Mouse (Mus musculus): ENCODE measurements around the gene Hnrnpm. TPM values are rescaled to one million over a fixed set of nuclear protein-coding genes. Genes with fewer than 3 reads are reported as not detected.
A peak's percentile ranks its signal among the peaks of the same experiment; 100 is the strongest.

The Hnrnpm gene
- polyA plus RNA-seq, 1 experiment from 2014 or later = 278 TPM

- WGBS (ENCODE audit: insufficient replicate concordance) = 96% methylated on average over 8 of the region's 8 CpGs
- H3K36me3 ChIP-seq (ENCODE audit: control insufficient read depth, insufficient read depth, low read length) = peaks cover 52% of the 10 kb centered on the region
- H3K9ac ChIP-seq (ENCODE audit: low read depth, low read length) = no peak overlapping the region
- H3K27ac ChIP-seq (ENCODE audit: low read depth, low read length) = no peak overlapping the region
- no peaks in the 10 kb centered on the region for H3K4me1 ChIP-seq (ENCODE audit: control insufficient read depth, insufficient read depth, low read length)
- no peaks in the 10 kb centered on the region for H3K27me3 ChIP-seq (ENCODE audit: control insufficient read depth, insufficient read depth, low read length)
- ATAC-seq (replicated peaks; ENCODE audit: insufficient number of reproducible peaks, low FRiP score, low TSS enrichment) = no peak
- H3K4me2 ChIP-seq = no peak overlapping the region
- no peak overlapping the region for H3K4me3 ChIP-seq (ENCODE audit: low read depth, low read length)
- H3K9me3 ChIP-seq (replicated peaks; ENCODE audit: control insufficient read depth, low read length) = no peaks in the 10 kb centered on the region
These were observed 41.6 kb downstream of the Hnrnpm start for GRCm38 (mm10) chr17:33645073-33645472.

DNA sequence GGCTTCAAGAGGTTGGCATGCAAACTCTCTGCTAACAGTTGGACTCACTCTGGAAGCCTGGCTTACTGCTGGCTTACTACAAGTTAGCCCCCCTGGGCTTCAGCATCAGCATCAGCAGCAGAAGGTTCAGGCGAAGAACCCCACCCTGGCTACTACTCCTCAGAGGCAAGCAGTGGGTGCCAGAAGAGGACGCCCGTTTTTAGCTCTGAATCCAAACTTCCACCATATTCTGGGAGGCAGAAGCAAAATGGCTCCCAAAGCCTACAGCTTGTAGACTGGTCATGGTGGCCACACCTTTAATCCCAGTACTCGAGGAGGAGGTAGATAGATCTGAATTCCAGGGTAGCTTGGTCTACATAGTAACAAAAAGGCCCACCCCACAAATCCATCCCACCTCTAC lies 42.6 kb downstream of the Hnrnpm start:
- peaks cover 42% of the 10 kb centered on the region for H3K36me3 ChIP-seq (ENCODE audit: control insufficient read depth, insufficient read depth, low read length)
- H3K9me3 ChIP-seq (replicated peaks; ENCODE audit: control insufficient read depth, low read length) = no peaks in the 10 kb centered on the region
- no peak overlapping the region for H3K4me3 ChIP-seq (ENCODE audit: low read depth, low read length)
- no peak overlapping the region for H3K4me2 ChIP-seq
- no peaks in the 10 kb centered on the region for H3K27me3 ChIP-seq (ENCODE audit: control insufficient read depth, insufficient read depth, low read length)
- ATAC-seq (replicated peaks; ENCODE audit: insufficient number of reproducible peaks, low FRiP score, low TSS enrichment) = no peak
- H3K9ac ChIP-seq (ENCODE audit: low read depth, low read length) = no peak overlapping the region
- no peak overlapping the region for H3K27ac ChIP-seq (ENCODE audit: low read depth, low read length)
- WGBS (ENCODE audit: insufficient replicate concordance) = 83% methylated on average over 4 of the region's 4 CpGs
- 0 out of 2 replicates have a peak, but pooled peaks cover 2% of the 10 kb centered on the region for H3K4me1 ChIP-seq (ENCODE audit: control insufficient read depth, insufficient read depth, low read length)

- no peak overlapping the region for H3K27ac ChIP-seq (ENCODE audit: low read depth, low read length)
- 37% methylated on average over 6 of the region's 6 CpGs for WGBS (ENCODE audit: insufficient replicate concordance)
These were observed 46.9 kb downstream of the Hnrnpm start for GRCm38 (mm10) chr17:33639743-33640142.

GRCm38 (mm10) chr17:33637516-33638276 lies 49.0 kb downstream of the Hnrnpm start, which contains the start of gene Pram1:
Pram1 (plus strand) TSS chr17:33638056.
- WGBS (ENCODE audit: insufficient replicate concordance) = 74% methylated on average over 4 of the region's 4 CpGs
- no peak for ATAC-seq (replicated peaks; ENCODE audit: insufficient number of reproducible peaks, low FRiP score, low TSS enrichment)
- Histone ChIP-seq H3K4me2 (no peak within 1 kb of the TSS), H3K4me3 (ENCODE audit: low read depth, low read length) (no peak within 1 kb of the TSS), H3K36me3 (ENCODE audit: control insufficient read depth, insufficient read depth, low read length) (peaks cover 9% of the 10 kb centered on the region; the same call in 1 of the 2 replicates), H3K9ac (ENCODE audit: low read depth, low read length) (no peak within 1 kb of the TSS), H3K27ac (ENCODE audit: low read depth, low read length) (no peak within 1 kb of the TSS), H3K4me1 (ENCODE audit: control insufficient read depth, insufficient read depth, low read length) (0 out of 2 replicates have a peak, but pooled peaks cover 2% of the 10 kb centered on the region), H3K9me3 (replicated peaks; ENCODE audit: control insufficient read depth, low read length) (no peaks in the 10 kb centered on the region), H3K27me3 (ENCODE audit: control insufficient read depth, insufficient read depth, low read length) (no peaks in the 10 kb centered on the region)

More at GRCm38 (mm10) chr17:33639743-33640142, 46.9 kb downstream of the Hnrnpm start:
- Histone ChIP-seq H3K27me3 (ENCODE audit: control insufficient read depth, insufficient read depth, low read length) (no peaks in the 10 kb centered on the region), H3K4me3 (ENCODE audit: low read depth, low read length) (no peak overlapping the region), H3K9me3 (replicated peaks; ENCODE audit: control insufficient read depth, low read length) (no peaks in the 10 kb centered on the region), H3K36me3 (ENCODE audit: control insufficient read depth, insufficient read depth, low read length) (peaks cover 16% of the 10 kb centered on the region; the same call in 1 of the 2 replicates), H3K9ac (ENCODE audit: low read depth, low read length) (no peak overlapping the region), H3K4me1 (ENCODE audit: control insufficient read depth, insufficient read depth, low read length) (0 out of 2 replicates have a peak, but pooled peaks cover 2% of the 10 kb centered on the region), H3K4me2 (no peak overlapping the region)
- ATAC-seq (replicated peaks; ENCODE audit: insufficient number of reproducible peaks, low FRiP score, low TSS enrichment) = no peak

- Histone ChIP-seq H3K27me3 (ENCODE audit: control insufficient read depth, insufficient read depth, low read length) (no peaks in the 10 kb centered on the region), H3K4me2 (no peak overlapping the region), H3K4me1 (ENCODE audit: control insufficient read depth, insufficient read depth, low read length) (0 out of 2 replicates have a peak, but pooled peaks cover 2% of the 10 kb centered on the region), H3K4me3 (ENCODE audit: low read depth, low read length) (no peak overlapping the region), H3K9me3 (replicated peaks; ENCODE audit: control insufficient read depth, low read length) (no peaks in the 10 kb centered on the region), H3K27ac (ENCODE audit: low read depth, low read length) (no peak overlapping the region), H3K9ac (ENCODE audit: low read depth, low read length) (no peak overlapping the region), H3K36me3 (ENCODE audit: control insufficient read depth, insufficient read depth, low read length) (peaks cover 6% of the 10 kb centered on the region)
- ATAC-seq (replicated peaks; ENCODE audit: insufficient number of reproducible peaks, low FRiP score, low TSS enrichment) = no peak
- 82% methylated on average over 2 of the region's 2 CpGs for WGBS (ENCODE audit: insufficient replicate concordance)
These were observed 49.6 kb downstream of the Hnrnpm start for GRCm38 (mm10) chr17:33637038-33637437.

- H3K27me3 ChIP-seq (ENCODE audit: control insufficient read depth, insufficient read depth, low read length) = no peaks in the 10 kb centered on the region
- H3K9ac ChIP-seq (ENCODE audit: low read depth, low read length) = no peak overlapping the region
- H3K9me3 ChIP-seq (replicated peaks; ENCODE audit: control insufficient read depth, low read length) = no peaks in the 10 kb centered on the region
- ATAC-seq (replicated peaks; ENCODE audit: insufficient number of reproducible peaks, low FRiP score, low TSS enrichment) = no peak
- no peaks in the 10 kb centered on the region; the same call in 1 of the 2 replicates for H3K36me3 ChIP-seq (ENCODE audit: control insufficient read depth, insufficient read depth, low read length)
- peaks cover 17% of the 10 kb centered on the region for H3K4me1 ChIP-seq (ENCODE audit: control insufficient read depth, insufficient read depth, low read length)
- no peak overlapping the region for H3K4me2 ChIP-seq
- 82% methylated on average over 5 of the region's 5 CpGs for WGBS (ENCODE audit: insufficient replicate concordance)
- H3K4me3 ChIP-seq (ENCODE audit: low read depth, low read length) = no peak overlapping the region
- H3K27ac ChIP-seq (ENCODE audit: low read depth, low read length) = no peak overlapping the region
These were observed 54.9 kb downstream of the Hnrnpm start for GRCm38 (mm10) chr17:33631796-33632195.

- Histone ChIP-seq H3K4me1 (ENCODE audit: control insufficient read depth, insufficient read depth, low read length) (peaks cover 17% of the 10 kb centered on the region), H3K9ac (ENCODE audit: low read depth, low read length) (no peak overlapping the region), H3K36me3 (ENCODE audit: control insufficient read depth, insufficient read depth, low read length) (no peaks in the 10 kb centered on the region; the same call in 1 of the 2 replicates), H3K4me2 (no peak overlapping the region), H3K27me3 (ENCODE audit: control insufficient read depth, insufficient read depth, low read length) (no peaks in the 10 kb centered on the region), H3K9me3 (replicated peaks; ENCODE audit: control insufficient read depth, low read length) (no peaks in the 10 kb centered on the region), H3K27ac (ENCODE audit: low read depth, low read length) (no peak overlapping the region), H3K4me3 (ENCODE audit: low read depth, low read length) (no peak overlapping the region)
- 94% methylated on average over 9 of the region's 9 CpGs for WGBS (ENCODE audit: insufficient replicate concordance)
- ATAC-seq (replicated peaks; ENCODE audit: insufficient number of reproducible peaks, low FRiP score, low TSS enrichment) = no peak
These were observed 55.4 kb downstream of the Hnrnpm start for GRCm38 (mm10) chr17:33631236-33631635.

DNA sequence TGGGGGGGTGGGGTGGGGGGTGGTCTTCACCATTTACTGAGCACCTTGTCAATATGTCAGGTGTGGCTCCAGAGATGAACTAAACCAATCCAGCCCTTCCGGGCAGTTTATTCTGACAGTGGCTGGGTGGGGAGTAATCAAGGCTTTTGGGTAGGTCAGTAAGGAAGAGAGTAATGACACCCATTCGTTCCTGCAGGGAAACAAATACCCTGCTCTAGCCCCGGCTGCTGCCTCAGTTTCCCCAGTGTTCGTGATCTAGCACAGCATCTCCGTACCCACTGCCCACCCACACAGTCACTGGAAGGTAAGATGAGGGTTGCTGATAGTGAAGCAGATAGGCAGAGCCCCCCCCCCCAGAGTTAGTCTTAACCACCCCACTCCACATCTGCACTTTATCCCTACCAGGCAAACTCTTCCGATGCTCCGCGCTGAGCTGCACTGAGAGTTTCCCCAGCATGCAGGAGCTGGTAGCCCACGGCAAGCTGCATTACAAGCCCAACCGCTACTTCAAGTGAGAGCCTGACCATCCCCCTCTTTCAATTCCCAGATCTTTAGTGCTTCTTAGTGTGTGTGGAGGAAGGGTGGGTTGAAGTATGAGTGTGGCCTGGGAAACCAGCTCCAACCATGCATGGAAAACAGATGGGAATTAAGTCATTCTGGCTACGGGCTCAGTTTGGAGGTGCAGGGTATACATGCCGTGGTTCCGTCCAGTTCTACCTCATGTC lies 56.3 kb downstream of the Hnrnpm start:
- WGBS (ENCODE audit: insufficient replicate concordance) = 75% methylated on average over 13 of the region's 13 CpGs
- H3K9me3 ChIP-seq (replicated peaks; ENCODE audit: control insufficient read depth, low read length) = no peaks in the 10 kb centered on the region
- H3K9ac ChIP-seq (ENCODE audit: low read depth, low read length) = 0 out of 2 replicates have a peak overlapping the region, but pooled peaks have one; percentile 10
- H3K4me3 ChIP-seq (ENCODE audit: low read depth, low read length) = peak overlapping the region; percentile 74
- no peak overlapping the region for H3K27ac ChIP-seq (ENCODE audit: low read depth, low read length)
- no peaks in the 10 kb centered on the region; the same call in 1 of the 2 replicates for H3K36me3 ChIP-seq (ENCODE audit: control insufficient read depth, insufficient read depth, low read length)
- peaks cover 17% of the 10 kb centered on the region for H3K4me1 ChIP-seq (ENCODE audit: control insufficient read depth, insufficient read depth, low read length)
- no peaks in the 10 kb centered on the region for H3K27me3 ChIP-seq (ENCODE audit: control insufficient read depth, insufficient read depth, low read length)
- peak overlapping the region; percentile 87 for H3K4me2 ChIP-seq
- ATAC-seq (replicated peaks; ENCODE audit: insufficient number of reproducible peaks, low FRiP score, low TSS enrichment) = no peak
